Mouse (Mus musculus) thymus, postnatal 36 days (tissue): ENCODE results near the gene Polr1d.
A peak's percentile ranks its signal among the peaks of the same experiment; 100 is the strongest.

Source experiments
- DNase-seq, 2 experiments: peaks; one replicate each; pipeline ENCODE4 v3.0.0; 2022; ENCODE audit warnings: mixed read lengths in 2 of 2

Polr1d gene

DNA sequence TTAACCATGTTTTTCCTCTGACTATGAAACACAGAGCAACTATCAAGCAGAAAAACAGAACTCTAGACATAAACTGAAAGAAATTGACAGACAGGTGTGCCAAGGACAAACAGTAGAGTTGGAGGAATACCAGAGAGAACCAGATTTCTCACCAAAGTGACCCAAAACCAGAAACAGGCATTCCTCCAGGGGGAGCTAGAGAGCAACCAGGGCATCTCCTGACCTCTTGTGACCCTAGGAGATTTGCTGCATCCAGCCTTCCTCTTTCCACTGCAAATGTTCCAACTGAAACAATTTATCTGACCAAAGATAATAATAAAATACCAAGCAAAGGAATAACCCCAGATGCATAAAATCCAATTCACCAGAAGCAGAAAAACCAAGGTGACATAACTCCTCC lies 70.5 kb downstream of the Polr1d start:
- peak in 1 of 2 experiments; percentile 6 for DNase-seq

DNA sequence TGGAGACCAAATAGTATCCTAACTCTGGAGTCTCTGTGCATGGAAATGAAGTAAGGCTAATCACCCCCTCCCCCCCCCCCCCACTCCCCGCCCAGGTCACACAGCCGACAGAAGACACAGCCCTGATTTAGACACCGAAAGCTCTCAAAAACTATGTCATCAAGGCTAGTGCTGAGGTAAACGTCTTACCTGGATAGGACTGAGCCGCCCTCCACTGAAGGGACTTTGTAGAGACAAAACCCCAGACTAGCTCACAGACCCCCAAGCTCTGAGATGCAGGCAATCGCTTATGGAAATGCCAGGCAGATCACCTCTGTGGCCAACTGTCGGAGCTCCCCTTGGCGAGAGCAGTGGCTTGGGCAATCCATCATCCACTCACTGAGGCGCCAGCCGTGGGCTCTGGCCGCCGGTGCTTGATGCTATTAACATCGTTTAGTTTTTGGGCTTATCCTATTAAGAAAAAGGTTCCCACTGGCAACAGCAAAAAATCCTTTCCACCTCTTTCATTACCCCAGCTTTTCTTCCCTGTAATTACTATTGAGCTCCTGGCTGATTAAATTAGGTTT lies 78.0 kb downstream of the Polr1d start:
- no peak for DNase-seq

DNA sequence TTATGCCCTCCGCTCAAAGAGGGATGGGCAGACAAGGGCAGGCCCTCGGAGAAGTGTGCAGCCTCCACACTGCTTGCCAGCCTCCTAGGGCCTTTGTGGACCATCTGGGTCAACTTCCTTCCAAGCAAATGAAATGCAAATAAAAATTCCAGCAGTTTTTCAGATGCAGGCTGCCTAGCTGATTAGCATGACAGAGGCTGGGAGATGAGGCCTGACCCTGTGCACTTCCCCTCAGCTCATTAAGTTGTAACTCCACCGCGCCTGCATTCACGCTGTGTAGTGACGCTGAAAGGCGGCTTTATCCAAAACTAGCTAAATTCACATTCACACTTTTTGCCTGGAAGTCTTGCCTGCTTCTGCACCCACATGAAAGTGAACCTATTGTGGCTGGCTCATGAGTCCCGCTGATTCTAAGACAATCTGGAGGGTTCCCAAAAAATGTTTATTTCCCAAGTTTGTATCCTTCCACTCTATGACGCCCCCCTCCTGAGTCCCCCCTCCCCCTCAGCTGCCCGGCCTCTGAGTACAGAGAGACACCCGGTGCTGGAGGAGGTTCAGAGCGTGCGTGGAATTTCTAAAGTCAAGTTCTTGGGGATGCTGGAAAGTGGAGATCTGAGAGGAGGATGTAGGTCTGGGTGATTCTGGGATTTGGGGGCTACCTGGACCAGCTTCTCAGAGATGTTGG lies 78.7 kb downstream of the Polr1d start:
- DNase-seq, result no peak

DNA sequence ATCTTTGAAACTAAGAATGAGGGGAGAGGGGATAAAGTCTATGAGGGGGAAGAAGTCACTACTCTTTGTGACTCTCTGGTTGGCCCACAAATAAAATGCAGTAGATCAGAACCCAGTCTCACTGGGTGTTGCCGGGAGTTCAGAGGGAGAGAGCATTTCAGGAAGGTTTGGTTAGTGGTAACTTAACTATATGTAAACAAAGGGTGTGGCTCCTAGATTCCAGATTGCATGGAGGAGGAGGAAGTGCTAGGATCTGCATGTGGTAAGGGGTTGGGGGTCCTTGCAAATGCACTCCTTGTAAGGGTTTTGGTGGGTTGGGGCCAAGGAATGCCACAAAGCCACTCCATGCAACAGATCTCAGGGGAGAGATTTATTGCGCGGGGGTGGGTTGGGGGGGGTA lies 79.5 kb downstream of the Polr1d start:
- DNase-seq, result no peak

DNA sequence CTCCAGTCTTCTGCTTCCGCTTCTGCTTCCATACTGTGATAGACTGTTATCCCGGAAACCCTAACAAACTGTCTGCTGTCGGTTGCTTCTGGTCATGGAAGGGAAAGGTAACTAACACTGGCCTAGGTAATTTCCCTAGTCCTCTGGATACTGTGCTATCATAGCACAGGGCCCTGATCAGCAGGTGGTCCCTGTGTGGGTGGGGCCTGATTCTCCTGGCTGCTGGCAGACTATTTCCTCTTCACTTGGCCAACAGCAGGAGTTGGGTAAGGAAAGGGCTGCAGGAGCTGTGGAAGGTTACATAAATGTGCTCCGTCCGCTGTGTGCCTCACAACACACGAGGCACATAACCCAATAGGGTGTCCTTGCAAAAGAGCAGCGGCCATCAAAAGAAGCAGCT lies 80.6 kb downstream of the Polr1d start:
- no peak for DNase-seq

DNA sequence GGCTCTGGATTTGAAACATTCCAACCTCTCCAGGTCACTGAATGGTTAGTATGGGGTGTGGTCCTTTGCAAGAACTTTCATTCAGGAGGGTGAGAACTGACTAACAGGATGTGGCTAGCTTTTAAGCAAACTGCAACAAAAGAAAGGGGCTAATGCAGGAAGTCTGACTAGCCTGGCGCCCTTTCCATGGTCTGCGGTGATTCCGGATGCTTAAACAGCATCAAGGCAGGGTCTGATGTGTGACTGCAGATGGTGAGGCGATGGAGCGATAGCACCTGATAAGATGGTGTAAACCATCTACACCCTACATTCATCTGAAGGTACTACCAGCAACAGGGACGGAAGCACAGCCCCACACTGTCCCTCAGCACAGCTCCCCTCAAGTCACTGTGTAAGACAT lies 82.5 kb downstream of the Polr1d start:
- peak in 1 of 2 experiments; percentile 10 for DNase-seq

DNA sequence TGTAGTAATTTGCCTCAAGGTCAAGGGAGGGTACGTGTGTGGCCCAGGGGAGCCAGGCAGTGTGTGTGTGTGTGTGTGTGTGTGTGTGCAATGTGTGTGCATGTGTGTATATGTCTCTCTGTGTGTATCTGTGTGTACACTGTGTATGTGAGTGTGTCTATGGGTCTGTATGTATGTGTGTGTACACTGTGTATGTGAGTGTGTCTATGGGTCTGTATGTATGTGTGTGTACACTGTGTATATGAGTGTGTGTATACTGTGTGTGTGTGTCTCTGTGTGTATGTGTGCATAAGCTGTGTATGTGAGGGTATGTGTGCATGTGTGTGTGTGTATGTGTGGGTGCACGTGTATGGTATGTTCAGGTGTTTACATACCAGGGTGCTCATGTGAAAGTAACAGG lies 82.9 kb downstream of the Polr1d start:
- no peak for DNase-seq
